Mouse (Mus musculus): Measurements from ENCODE around the gene Myg1.
A peak's percentile ranks its signal among the peaks of the same experiment; 100 is the strongest.

The Myg1 gene

GRCm38 (mm10) chr15:102344490-102344889 lies 13.0 kb downstream of the Myg1 start:
- no peak for DNase-seq (ENCODE audit: low read depth in 1 of 2, low spot score in 2 of 2)

GRCm38 (mm10) chr15:102346444-102346843 lies 14.9 kb downstream of the Myg1 start:
- DNase-seq (ENCODE audit: low read depth in 1 of 2, low spot score in 2 of 2), result no peak

GRCm38 (mm10) chr15:102350138-102350941 lies 18.8 kb downstream of the Myg1 start, which contains the start of gene Aaas:
Gene Aaas, minus strand, starts transcription at chr15:102350771.
- DNase-seq (ENCODE audit: low read depth in 1 of 2, low spot score in 2 of 2), result peak; percentile 85 to 90

- DNase-seq (ENCODE audit: low read depth in 1 of 2, low spot score in 2 of 2), result no peak
Measured at GRCm38 (mm10) chr15:102350942-102351291, 19.4 kb downstream of the Myg1 start.

- DNase-seq (ENCODE audit: low read depth in 1 of 2, low spot score in 2 of 2), result no peak
Measured at GRCm38 (mm10) chr15:102352177-102352576, 20.7 kb downstream of the Myg1 start.

GRCm38 (mm10) chr15:102353986-102354385 lies 22.5 kb downstream of the Myg1 start:
- no peak for DNase-seq (ENCODE audit: low read depth in 1 of 2, low spot score in 2 of 2)

GRCm38 (mm10) chr15:102355134-102355870 lies 23.8 kb downstream of the Myg1 start:
- DNase-seq (ENCODE audit: low read depth in 1 of 2, low spot score in 2 of 2), result no peak

GRCm38 (mm10) chr15:102355871-102356441 lies 24.4 kb downstream of the Myg1 start:
- DNase-seq (ENCODE audit: low read depth in 1 of 2, low spot score in 2 of 2), result no peak

- no peak for DNase-seq (ENCODE audit: low read depth in 1 of 2, low spot score in 2 of 2)
Measured at GRCm38 (mm10) chr15:102356501-102357325, 25.2 kb downstream of the Myg1 start.

- DNase-seq (ENCODE audit: low read depth in 1 of 2, low spot score in 2 of 2), result no peak
Measured at GRCm38 (mm10) chr15:102358126-102358525, 26.6 kb downstream of the Myg1 start.

- no peak for DNase-seq (ENCODE audit: low read depth in 1 of 2, low spot score in 2 of 2)
Measured at GRCm38 (mm10) chr15:102358834-102359233, 27.3 kb downstream of the Myg1 start.

- DNase-seq (ENCODE audit: low read depth in 1 of 2, low spot score in 2 of 2), result no peak
Measured at GRCm38 (mm10) chr15:102362648-102363047, 31.1 kb downstream of the Myg1 start.

- DNase-seq (ENCODE audit: low read depth in 1 of 2, low spot score in 2 of 2), result no peak
Measured at GRCm38 (mm10) chr15:102364678-102365077, 33.2 kb downstream of the Myg1 start.

- DNase-seq (ENCODE audit: low read depth in 1 of 2, low spot score in 2 of 2), result no peak
Measured at GRCm38 (mm10) chr15:102366238-102366637, 34.7 kb downstream of the Myg1 start.

- no peak for DNase-seq (ENCODE audit: low read depth in 1 of 2, low spot score in 2 of 2)
Measured at GRCm38 (mm10) chr15:102366733-102367344, 35.3 kb downstream of the Myg1 start, which contains the start of gene Sp7. Gene Sp7, minus strand, starts transcription at chr15:102367182.

- no peak for DNase-seq (ENCODE audit: low read depth in 1 of 2, low spot score in 2 of 2)
Measured at GRCm38 (mm10) chr15:102369972-102370371, 38.5 kb downstream of the Myg1 start.

GRCm38 (mm10) chr15:102370727-102371126 lies 39.2 kb downstream of the Myg1 start:
- DNase-seq (ENCODE audit: low read depth in 1 of 2, low spot score in 2 of 2), result no peak

- DNase-seq (ENCODE audit: low read depth in 1 of 2, low spot score in 2 of 2), result no peak
Measured at GRCm38 (mm10) chr15:102376453-102377162, 45.1 kb downstream of the Myg1 start.

GRCm38 (mm10) chr15:102377163-102377543 lies 45.6 kb downstream of the Myg1 start:
- DNase-seq (ENCODE audit: low read depth in 1 of 2, low spot score in 2 of 2), result peak; percentile 42 to 68

GRCm38 (mm10) chr15:102377810-102378262 lies 46.3 kb downstream of the Myg1 start:
- DNase-seq (ENCODE audit: low read depth in 1 of 2, low spot score in 2 of 2), result no peak

All from monocyte, adult 2 months (primary cell).